Mouse (Mus musculus) monocyte, adult 2 months (primary cell): ENCODE data around the gene Ccdc177.

ENCODE experiments used
- DNase-seq, 2 experiments: peaks; one replicate each; pipeline ENCODE4 v3.0.0; 2022; ENCODE audit warnings: low spot score in 2 of 2, low read depth in 1 of 2

Gene Ccdc177

DNA sequence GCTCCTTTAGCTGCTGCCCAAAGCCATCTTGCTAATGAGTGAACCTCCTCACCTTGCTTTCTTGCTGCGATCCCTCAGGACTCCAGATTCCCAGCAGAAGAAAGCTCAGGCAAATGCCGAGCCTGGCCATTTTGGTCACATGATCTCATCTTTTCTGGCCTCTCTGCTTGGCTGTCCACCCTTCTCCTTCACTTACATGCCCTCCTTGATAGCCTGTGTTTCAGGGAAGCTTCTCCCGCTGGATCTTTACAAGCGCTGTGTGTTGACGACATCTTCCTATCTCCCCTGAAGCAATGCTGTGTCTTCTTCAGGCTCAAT lies 23.2 kb downstream of the Ccdc177 start:
- no peak for DNase-seq

DNA sequence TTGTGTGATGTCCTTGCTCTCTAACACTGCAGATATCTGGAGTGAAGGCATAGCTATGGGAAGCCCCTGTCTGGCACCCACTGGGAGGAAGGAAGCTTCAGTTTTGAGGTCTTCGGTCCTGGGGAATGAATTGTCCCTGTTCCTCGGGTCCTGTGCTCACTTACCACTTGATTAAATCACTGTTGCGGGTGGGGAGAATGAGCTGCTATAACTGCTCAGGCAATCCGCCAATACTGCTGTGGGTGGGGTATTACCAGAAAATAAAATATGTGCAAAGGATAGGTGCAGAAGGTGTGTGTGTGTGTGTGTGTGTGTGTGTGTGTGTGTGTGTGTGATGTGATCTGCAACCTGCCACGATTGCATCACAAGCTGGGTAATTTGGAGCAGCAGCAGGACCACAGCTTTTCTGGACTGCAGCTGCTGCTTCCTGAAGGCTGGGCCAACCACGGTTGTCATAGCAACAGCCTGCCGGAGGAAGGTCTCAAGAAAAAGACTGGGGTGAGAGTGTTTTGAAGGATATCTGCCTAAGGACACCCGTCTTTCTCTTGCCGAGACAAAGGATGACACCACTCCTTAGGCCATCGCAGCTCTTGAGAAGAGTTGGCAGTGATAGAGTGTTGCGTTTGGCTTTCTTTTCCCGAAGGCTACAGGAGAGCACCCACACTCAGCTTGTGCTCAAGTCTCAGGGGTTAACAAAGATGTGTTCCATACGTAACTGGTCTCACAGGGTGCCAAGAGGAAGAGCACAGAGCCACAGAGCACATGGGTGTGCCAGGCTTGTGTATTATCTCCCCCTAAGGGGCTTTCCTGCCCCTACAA lies 23.8 kb downstream of the Ccdc177 start:
- DNase-seq, result no peak

DNA sequence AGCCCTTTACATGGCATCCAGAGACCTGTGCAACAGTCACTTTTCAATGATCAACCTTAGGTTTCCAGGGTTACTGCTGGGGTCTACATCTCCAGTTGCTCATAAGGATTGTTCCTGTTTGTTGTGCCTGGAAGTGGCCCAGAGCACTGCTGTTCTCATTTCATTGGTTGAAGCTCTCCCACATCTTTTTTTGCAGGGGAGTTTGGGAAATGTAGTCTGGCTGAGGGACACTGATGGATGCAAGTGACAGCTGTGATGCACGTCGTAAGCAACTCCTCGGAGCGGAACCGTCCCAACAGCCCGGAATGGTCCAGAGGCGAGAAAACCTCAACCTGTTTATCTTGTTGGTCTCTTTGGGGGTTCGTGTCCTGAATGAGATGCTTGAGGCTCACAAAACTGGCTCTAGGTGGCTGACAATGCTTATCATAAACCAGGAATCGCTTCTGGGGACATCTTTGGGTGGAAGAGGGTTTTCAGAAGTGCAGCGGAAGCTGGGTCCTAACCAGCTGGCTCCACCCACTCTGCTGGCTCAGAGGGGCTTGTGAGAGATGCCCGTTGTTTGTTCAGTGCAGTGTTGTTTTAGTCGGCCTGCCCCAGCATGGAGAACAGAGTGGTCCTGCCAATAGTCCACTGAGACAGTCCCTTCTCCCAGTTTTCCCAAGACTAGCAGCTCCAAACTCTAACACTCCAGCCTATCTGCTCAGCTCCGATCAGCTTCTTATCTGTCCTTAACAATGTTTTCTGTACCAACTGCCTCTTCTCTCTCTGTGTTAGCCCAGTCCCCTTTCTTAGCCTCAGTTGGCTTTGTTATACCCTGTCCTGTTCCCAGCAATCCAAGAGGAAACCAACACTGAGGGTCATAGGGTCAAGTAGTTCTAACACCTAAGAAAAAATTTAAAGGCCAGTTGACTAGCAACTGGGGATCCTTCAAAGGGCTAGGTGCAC lies 25.7 kb downstream of the Ccdc177 start:
- DNase-seq, result no peak

DNA sequence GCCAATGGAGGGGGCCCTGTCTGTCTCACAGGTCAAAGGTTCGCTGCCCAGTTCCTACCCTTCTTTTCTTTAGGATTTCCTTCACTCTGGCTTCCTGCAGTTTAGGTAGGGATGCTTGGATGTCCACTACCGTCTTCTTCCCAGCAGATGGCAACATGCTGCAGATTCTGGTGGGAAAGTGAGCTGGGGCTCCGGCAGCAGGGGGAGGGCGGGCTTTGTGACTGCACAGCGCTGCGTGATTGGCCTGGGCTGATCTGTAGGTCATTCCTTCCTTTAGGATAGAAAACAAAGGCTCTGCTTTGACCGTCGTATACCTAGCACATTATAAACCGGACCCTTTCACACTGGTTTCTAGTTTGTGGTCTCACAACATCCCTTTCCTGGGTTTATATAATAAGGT lies 29.9 kb downstream of the Ccdc177 start:
- DNase-seq, result no peak

DNA sequence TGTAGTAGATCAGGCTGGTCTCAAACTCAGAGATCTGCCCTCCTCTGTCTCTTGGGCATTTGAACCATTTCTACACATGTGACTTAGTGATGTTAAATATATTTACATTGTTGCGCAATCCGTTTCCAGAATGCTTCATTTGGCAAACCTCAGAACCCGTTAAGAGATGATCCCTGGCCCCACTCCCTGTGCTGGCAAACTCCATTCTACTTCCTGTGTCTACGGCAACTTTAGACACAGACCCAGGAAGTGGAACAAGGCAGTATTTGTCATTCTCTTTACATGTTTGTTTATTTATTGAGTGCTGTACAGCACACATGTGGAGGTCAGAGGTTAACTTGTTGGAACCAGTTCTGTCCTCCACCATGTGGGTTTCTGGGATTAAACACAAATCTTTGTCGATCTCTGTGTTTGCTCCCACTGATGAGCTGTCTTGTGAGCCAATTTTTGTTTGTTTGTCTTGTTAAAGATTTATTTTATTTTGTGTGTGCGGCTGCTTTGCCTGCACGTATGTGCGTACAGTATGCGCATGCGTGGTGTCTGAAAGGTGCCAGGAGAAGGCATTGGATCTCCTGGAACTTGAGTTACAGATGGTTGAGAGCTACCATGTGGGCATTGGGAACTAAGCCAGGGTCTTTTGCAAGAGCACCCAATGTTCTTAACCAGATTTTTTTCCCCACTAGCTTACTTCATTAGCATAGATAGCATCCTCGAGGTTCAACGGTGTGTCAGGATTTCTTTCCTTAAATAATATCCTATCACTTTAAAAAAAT lies 30.5 kb downstream of the Ccdc177 start:
- no peak for DNase-seq

DNA sequence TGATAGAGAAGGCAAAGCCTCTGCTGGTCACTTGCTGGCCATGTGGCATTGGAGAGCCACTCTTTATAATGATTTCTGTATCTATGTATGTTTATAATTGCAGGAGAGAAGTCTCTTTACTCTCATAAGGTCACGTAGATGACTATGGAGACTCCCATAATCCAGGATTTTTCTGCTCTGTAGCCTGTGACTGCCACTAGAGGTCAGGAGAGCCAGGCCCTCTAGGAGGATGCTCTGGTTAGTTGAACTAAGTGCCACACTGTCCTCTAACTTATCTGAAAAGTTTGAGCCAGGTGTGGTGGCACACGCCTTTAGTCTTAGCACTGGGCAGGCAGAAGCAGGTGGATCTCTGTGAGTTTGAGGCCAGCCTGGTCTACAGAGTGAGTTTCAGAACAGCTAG lies 31.7 kb downstream of the Ccdc177 start:
- DNase-seq, result no peak

DNA sequence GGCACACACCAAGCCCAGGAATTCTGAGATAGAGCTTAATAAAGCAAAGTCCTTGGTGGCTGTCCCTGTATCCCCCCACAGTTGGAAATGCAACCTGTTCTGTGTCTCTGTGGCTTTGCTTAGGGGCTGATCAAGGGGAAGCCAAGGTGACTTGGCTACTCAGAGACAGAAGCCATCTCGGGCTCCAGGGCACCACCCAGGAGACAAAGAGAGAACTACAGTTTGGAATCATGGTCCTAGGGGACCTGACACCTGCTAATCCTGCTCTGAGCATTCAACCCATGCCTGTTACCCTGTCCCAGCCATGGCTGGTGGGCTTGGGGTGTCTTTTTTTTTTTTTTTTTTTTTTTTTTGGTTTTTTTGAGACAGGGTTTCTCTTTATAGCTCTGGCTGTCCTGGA lies 32.3 kb downstream of the Ccdc177 start:
- DNase-seq, result no peak

DNA sequence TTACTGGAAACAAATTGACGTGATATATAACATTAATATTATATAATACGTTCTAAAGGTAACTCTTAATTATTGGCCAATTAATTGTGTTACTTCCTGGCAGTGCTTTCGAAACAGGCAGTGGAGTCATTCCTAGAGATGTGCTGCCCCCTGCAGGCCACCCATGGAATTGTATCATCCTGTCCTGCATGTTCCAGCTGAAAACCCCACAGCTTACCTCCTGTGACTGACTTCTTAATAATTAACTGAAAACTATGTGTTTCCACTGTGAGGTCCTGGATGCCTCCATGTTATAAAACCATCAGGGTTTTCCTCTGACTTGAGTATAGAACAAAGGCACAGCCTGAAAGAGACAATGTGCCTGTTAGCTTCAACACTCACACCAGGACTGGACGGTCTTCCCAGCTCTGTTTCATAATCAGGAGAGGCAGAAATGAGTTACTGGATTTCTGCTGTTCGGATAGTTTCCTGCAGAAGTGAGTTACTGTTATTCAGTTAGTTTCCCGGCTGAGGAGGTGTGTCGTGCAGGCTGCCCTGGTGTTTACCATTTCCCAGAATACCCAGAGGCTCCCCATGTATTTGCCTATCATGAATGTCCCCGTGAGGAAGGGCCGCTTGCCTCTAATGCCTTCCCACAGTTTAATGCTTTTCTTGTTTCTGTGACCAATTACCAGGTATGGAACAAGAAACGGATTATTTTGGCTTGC lies 35.5 kb downstream of the Ccdc177 start:
- peak; percentile 18 to 64 for DNase-seq

DNA sequence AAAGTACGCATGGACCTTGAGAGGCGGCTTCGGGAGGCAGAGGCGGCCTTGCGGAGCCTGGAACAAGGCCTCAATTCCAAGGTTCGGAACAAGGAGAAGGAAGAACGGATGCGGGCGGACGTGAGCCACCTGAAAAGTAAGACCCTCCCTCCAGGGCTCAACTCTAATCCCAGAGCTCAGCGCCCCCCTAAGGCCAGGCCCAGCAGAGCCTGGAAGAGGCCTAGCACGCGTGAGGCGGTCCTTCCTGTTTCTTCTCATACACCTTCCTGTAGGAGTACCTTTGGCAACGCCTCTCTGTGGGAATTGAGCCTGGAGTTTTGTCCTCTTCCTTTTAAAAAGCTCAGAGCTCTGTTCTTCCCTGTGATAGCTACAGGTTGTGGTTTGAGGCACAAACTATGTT lies 39.0 kb downstream of the Ccdc177 start:
- no peak for DNase-seq

DNA sequence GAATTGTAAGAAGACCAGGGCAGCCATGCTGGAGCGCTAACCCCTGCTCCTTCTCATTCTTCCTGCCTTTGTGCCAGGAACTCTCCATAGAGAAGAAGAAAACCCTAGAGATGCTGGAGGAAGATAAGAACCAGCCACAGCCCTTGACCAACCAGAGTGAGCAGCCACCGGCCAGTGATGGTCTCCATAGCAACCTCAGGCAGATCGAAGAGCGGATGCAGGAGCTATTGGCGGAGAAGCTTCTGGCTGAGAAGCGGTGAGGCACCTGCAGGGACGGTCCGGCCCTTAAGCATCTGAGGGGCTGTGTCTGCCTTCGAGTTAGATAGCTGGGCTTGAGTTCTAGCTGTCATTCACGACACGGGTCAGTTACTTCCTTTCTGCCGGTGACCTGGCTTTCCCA lies 40.0 kb downstream of the Ccdc177 start:
- no peak for DNase-seq

DNA sequence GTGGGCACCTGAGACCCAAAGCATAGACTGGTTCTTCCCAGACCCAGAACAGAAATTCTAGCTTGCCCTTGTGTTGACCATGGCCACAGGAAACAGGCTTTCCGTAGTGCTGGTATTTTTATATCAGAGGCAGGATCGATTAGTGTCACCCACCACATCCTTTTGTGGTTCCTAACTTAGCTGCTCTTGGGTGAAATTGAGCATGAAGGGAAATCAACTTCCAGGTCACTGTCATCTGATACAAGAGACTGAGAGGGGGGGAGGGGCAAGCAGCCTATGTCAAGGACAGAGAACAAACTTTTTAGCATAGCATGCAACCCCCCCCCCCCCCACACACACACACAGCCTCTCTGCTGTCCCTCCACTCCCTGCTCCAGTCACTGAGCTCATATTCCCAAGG lies 41.3 kb downstream of the Ccdc177 start:
- no peak for DNase-seq

DNA sequence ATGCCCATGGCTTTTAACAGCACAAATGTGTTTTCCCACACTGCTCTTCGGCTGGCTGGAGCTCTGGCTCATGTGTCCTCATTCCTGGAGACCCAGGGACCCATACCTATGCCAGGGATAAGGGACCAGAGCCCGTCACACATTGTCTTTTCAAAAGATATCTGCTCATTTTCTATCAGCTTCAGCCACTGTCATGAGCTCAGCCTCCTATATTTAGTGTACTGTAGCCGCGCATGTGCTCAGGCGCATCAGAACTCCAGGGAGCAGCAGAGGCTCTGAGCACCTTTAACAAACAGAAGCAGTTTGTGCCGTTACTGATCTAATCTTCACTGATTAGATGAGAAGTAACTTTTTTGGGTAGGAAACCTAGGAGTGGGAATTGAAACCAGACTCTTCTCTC lies 44.6 kb downstream of the Ccdc177 start:
- DNase-seq, result no peak

DNA sequence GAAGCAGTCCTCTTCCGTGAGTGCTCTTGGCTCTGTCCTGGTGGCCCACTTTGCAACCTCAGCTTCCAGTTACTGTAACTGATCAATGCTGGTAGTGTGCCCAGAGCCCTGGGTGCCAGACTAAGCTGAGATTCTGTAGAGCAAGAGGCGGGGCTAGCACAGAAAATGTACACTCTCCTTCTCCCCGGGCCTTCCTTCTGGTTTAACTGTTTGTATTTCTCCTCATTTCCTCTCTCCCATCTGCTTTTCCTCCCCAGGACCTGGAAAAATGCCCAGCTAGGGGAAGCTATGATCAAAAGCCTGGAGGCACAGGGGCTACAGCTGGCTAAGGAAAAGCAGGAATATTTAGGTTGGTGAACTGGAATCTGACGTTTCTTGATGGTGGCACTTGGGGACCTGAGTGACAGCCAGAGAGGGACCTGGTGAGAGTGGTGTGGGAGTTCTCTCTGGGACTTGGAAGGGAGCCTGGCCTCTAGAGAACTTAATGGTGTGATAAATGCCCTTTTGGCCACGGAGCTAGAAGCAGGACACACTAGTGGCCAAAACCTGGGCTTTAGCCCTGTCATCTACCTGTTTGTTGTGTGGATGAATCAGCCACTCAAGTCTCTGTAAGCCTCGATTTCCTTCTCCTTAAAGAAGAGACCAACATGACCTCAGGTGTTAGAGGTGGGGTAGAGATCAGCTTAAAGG lies 53.4 kb downstream of the Ccdc177 start:
- no peak for DNase-seq

DNA sequence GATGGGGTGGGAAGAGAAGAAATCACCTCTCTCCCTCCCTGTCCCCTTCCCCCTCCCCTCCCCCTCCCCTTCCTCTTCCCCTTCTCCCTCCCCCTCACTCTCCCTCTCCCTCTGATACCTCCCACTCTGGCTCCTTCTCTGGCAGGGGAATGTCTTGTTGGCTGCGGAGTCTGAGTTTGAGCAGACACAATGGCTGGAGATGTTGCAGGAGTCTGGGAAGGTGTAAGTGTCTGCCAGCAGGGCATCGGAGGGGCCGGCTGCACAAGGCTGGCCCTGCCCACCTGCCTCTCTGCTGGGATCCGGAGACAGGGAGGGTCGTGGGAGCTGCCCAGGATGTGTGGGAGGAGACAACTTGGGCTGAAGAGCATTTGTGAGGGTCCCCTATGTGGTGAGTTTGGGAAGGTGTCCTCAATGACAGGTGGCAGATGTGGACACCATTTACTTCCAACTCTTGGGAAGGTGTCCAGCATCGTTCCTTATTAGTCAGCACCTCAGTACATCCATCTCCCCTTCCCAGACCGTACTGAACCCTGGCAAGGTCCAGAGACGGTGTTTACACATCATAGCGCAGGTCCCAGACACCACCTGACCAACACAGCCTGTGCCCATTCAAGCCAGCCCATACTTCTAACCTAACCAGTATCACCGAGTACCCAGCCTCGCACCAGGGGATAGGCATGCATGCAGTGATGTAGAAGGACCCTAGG lies 54.1 kb downstream of the Ccdc177 start:
- DNase-seq, result no peak
